Mouse (Mus musculus) frontal cortex, postnatal 25 days (tissue): ENCODE measurements around the gene Arhgap10.
A peak's percentile ranks its signal among the peaks of the same experiment; 100 is the strongest.

Source experiments
- DNase-seq, 2 experiments: peaks; one replicate each; pipeline ENCODE4 v3.0.0; 2022; ENCODE audit warnings: low spot score in 2 of 2

The Arhgap10 gene

DNA sequence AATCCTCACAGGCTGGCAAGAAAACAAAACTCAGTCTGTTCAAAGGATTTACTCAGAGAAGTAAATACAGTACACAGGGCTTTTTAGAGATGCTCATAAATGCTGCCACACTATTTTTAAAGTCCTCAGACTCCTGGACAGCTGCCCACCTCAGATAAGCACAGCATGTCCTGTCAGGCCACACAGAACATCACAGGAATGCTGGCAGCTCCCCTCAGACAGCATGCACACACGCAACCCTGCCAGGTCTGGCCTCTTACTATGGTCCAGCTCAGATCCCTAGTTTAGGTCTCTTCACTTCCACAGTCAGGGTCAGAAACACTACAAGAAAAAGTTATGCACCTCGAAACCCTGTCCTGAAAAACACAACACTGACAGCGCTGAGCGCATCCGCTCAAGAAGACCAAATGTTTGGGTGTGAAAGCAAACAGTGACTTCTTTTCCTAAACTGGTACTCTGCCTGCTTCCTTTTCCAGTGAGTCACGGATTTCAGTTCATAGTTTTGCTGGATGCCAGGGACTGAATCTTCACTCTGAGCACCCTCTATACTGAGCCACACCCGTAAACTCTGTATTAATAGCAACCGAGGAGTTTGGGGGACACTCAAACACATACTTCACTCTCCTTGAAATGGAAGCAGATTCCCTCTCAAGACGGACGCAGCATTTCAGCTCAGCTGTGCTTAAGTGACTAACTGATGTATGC, 73.4 kb downstream of the Arhgap10 start:
- no peak for DNase-seq

- DNase-seq, result no peak
Measured at GRCm38 (mm10) chr8:77442452-77442851, 75.3 kb downstream of the Arhgap10 start.

GRCm38 (mm10) chr8:77440913-77441312, 76.8 kb downstream of the Arhgap10 start:
- no peak for DNase-seq

DNA sequence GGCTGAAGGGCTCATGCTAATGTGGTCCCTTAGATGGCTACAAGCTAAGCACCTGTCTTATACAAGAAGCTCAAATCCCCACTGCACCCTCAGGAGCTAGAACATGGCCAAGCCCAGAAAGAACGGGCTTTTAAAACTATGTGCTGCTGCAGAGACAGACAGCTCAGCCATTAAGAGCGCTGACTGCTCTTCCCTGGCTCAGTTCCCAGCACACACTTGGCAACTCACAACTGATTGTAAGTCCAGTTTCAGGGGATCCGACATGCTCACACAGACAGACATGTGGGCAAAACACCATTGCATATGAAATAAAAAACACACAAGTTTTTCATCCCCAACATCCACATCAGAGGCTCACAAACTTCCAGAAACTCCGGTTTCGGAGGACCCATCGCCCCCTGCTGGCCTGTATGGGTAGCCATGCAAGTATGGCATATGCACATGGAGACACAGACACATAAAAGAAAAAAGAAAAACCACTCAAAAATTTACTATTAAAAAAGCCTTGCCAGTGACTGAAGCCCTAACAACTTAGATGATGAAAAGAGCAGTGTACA, 77.4 kb downstream of the Arhgap10 start:
- DNase-seq, result no peak

- no peak for DNase-seq
Measured at GRCm38 (mm10) chr8:77439670-77440069, 78.1 kb downstream of the Arhgap10 start.

GRCm38 (mm10) chr8:77437807-77438493, 79.8 kb downstream of the Arhgap10 start:
- DNase-seq, result no peak

DNA sequence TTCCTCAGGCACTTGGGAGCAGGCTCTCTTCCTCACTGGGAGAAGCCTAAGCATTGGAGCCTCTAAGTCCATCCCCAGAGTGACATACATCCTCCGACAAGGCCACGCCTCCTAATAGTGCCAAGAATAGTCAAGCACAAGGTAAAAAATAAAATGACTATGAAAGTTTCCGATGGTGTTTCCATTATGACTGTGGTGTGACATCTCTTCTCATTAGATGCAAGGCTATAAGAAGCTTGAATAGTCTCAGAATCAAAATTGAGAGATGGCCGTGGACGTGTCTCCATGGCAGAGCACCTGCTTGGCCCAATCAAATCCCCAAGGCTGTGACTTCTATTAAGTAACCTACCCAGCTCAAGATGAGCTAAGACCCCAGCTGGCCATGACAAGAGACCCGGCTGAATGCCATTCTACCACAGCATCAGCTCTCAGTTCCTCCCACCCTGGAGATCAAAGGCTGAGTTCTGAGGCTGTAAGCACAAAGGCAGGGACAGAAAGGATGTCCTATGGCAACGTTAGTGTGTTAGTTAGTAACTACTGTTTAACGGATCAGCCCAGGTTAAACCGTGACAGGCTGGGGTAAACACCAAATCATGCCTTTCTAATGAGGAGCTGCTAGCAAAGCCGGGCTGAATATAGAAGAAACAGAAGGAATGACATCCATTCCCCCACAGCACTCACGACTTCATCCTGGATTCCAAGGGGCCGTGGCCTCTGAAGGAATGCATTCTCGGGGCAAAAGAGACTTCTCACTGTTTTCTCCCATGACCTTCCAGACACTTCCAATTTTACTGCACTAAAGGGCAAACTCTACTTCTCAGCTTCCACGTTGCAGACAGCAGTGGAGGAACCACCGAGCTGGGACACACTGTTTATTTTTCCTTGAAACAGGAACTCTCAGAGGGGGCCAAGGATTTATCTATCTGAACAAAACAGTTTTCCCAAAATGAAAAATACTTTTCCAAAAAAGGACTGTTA, 81.5 kb downstream of the Arhgap10 start:
- no peak for DNase-seq

DNA sequence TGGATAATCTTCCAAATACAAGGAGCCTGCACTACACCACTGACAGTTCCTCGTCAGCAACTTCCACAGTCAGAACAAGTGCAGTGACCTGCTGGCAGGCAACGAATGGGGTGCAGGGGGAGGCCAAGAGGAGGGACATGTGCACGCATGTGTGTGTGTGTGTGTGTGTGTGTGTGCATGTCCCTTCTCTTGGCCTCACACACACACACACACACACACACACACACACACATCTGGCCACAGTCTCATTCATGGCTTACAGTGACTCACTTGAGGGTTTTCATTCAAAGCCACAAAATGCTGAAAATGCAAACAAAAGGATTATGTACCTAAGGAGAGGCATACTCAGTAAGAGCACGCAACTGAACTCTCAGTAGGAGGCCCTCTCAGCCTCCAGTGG, 84.5 kb downstream of the Arhgap10 start:
- no peak for DNase-seq

DNA sequence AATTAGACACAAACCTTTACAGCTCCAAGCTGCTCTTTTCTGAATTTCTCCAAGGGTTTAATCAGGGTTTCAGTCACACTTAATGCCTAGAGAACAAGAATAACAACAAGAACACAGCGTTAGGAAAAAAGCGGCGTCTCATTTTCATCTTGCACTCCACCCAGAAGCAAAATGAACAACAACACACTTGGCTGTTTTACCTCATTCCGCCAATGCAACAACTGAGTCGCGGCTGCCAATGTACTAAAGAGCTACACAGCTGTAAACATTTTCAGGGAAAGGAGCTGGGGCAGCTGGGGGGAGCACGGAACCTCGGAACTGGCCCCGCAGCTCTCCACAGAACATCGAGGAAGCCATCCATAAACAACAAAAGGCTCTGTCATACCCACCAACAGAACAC, 85.0 kb downstream of the Arhgap10 start:
- no peak for DNase-seq

DNA sequence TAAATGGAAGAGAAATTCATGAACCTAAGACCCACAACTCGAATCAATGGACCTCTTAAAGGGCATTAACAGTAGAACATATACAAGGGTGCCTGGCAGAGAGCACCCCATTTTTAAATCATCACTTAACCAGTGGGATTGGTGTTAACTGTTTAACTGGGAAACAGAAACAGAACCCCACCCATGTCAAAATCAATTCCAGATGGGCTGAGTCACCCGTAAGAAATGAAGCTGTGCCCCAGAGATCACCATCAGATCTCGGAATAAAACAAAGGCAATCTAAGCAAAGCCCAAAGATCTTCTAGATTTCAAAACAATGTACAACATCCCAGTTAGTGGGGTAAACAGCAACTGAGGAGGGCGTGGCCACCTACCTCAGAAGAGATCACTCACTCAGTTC, 89.3 kb downstream of the Arhgap10 start:
- no peak for DNase-seq

GRCm38 (mm10) chr8:77428015-77428414, 89.7 kb downstream of the Arhgap10 start:
- no peak for DNase-seq

- no peak for DNase-seq
Measured at GRCm38 (mm10) chr8:77427438-77427837, 90.3 kb downstream of the Arhgap10 start.

GRCm38 (mm10) chr8:77423850-77424249, 93.9 kb downstream of the Arhgap10 start:
- DNase-seq, result no peak

DNA sequence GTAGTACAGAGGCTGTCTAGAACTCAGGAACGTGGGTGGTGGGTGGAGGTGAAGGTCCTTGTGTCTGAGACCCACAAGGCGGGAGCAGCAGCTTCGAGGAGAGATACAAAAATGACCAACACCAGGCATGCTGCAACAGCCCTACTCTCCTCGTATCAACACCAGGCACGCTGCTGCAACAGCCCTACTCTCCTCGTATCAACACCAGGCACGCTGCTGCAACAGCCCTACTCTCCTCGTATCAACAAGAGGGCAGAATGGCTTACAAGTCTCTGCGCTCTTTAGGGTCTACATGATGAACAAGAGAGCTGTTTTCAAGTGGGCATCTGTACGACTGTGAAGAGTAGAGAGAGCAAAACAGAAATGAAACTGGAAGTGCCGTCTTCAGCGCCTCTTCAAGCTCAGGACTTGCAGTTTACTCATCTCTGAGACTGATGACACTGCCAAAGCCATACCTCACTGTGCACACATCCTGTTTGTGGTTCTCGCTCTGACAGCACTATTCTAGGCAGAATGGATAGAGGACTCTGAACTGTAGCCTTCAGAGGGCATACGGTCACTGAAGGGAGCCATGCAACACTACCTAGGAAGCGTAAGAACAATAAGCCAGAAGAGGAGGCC, 95.0 kb downstream of the Arhgap10 start:
- no peak for DNase-seq

DNA sequence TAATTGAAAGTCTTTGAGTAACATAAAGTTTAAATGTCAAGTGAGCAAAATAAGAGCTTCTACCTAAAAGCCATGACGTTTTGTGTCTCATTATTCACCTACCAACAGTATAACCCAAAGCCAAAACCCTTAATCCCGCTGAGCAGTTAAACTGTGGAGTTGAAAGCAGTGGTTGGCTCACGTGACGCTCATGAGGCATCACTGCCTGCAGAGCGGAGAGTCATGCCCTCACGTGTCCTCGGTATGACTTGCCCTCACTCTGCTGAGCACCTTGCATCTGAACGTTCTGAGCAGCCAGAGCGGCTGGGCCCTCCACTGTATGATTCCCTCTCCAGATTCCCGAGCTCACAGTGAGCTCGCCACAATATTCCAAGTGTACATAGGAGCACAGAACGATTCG, 96.2 kb downstream of the Arhgap10 start:
- DNase-seq, result no peak

DNA sequence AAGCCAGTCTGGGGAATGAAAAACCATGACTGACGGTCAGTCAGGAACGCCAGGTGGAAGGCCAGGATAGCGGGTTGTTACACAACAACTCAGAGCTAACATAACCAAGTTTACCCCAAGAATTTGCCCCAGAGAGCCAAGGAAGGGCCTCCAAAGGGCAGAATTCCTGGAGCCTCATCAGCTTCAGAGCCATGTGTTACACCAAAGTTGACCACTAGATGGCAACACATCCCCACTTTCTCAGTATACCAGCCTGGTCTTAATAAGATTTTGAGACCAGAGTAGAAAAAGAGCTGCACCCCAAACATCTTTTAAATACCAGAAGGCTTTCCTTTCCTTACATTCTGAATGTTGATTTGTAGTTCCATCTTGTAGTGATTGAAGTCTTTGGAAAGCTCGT, 98.0 kb downstream of the Arhgap10 start:
- DNase-seq, result peak; percentile 57 to 64

- no peak for DNase-seq
Measured at GRCm38 (mm10) chr8:77416738-77417137, 101.0 kb downstream of the Arhgap10 start.

DNA sequence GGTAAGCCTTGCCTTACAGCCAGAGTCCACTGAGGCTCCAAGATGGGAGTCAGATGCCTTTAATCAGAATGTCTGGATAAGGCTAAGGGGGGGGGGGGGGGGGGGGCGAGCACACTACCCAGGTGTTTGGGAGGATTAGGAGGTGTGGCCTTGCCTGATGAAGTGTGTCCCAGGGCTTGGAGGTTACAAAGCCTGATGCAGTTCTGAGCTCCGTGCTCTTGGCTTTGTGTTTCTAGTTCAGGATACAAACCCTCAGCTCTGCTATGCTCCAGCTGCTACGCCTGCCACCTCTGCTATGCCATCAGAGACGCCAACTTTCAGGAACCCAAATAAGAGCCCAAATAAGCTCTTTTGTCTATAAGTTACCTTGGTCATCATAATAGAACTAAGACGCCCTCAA, 101.7 kb downstream of the Arhgap10 start:
- no peak for DNase-seq

- no peak for DNase-seq
Measured at GRCm38 (mm10) chr8:77411262-77411661, 106.5 kb downstream of the Arhgap10 start.

GRCm38 (mm10) chr8:77410394-77410793, 107.4 kb downstream of the Arhgap10 start:
- no peak for DNase-seq

GRCm38 (mm10) chr8:77408527-77409215, 109.1 kb downstream of the Arhgap10 start:
- DNase-seq, result no peak
